8 mouse cellular contexts compared by ENCODE assay signal in genomic region chr10:10177037-10177436, GRCm38 (mm10).
DNase-seq lines count a peak whose midpoint lies in the region; ATAC-seq and TF ChIP-seq lines count a peak whose summit lies in the region.
"Not testable (repeated sequence)": the region's sequence is repeated elsewhere in the genome, so short reads cannot be mapped to it uniquely, and the experiment has no call there.

No protein-coding gene starts in this region.

- not testable (repeated sequence) for H3K9ac ChIP-seq in liver, embryonic 11.5 days (ENCODE audit: low read depth, low read length); liver, embryonic 12.5 days; liver, embryonic 13.5 days; liver, embryonic 14.5 days (replicated peaks)

- H3K9me3 ChIP-seq in liver, embryonic 11.5 days (ENCODE audit: control insufficient read depth, low read length); liver, embryonic 12.5 days (replicated peaks); liver, embryonic 13.5 days (replicated peaks); liver, embryonic 14.5 days (ENCODE audit: control insufficient read depth, low read length): not testable (repeated sequence)

- TF ChIP-seq EP300 in liver, embryonic 14.5 days (IDR thresholded peaks at IDR 0.05; ENCODE audit: low read depth) = peak; percentile 22; the same call in 1 of the 2 replicates

- not testable (repeated sequence) for H3K4me2 ChIP-seq in liver, embryonic 11.5 days; liver, embryonic 13.5 days; liver, embryonic 14.5 days (ENCODE audit: low read depth)
- peak overlapping the region; percentile 36 for H3K4me2 ChIP-seq in liver, embryonic 12.5 days

- not testable (repeated sequence) for H3K27me3 ChIP-seq in liver, embryonic 11.5 days (replicated peaks; ENCODE audit: control insufficient read depth, insufficient read depth, low read length); liver, embryonic 12.5 days (replicated peaks); liver, embryonic 13.5 days; liver, embryonic 14.5 days (ENCODE audit: control insufficient read depth, insufficient read depth, low read length)

- not testable (repeated sequence) for H3K36me3 ChIP-seq in liver, embryonic 11.5 days (ENCODE audit: control insufficient read depth, insufficient read depth, low read length); liver, embryonic 12.5 days; liver, embryonic 13.5 days; liver, embryonic 14.5 days (replicated peaks; ENCODE audit: control insufficient read depth, insufficient read depth, low read depth)

- WGBS in liver, embryonic 11.5 days = 49% methylated on average over 3 of the region's 3 CpGs
- 33% methylated on average over 3 of the region's 3 CpGs for WGBS in liver, embryonic 12.5 days (ENCODE audit: insufficient replicate concordance)
- WGBS in liver, embryonic 13.5 days (ENCODE audit: insufficient replicate concordance) = 23% methylated on average over 3 of the region's 3 CpGs
- WGBS in liver, embryonic 14.5 days (ENCODE audit: insufficient replicate concordance) = 15% methylated on average over 3 of the region's 3 CpGs

- not testable (repeated sequence) for H3K27ac ChIP-seq in liver, embryonic 11.5 days (ENCODE audit: low read depth, low read length); liver, embryonic 12.5 days; liver, embryonic 13.5 days; liver, embryonic 14.5 days

- not testable (repeated sequence) for H3K4me1 ChIP-seq in liver, embryonic 11.5 days (replicated peaks; ENCODE audit: control insufficient read depth, insufficient read depth, low read length); liver, embryonic 14.5 days (replicated peaks; ENCODE audit: control insufficient read depth in 2 of 2, insufficient read depth in 2 of 2, low read length in 1 of 2)
- H3K4me1 ChIP-seq in liver, embryonic 12.5 days = peaks cover 19% of the 10 kb centered on the region
- peaks cover 14% of the 10 kb centered on the region for H3K4me1 ChIP-seq in liver, embryonic 13.5 days (replicated peaks)

- not testable (repeated sequence) for TF ChIP-seq CTCF in liver, embryonic 14.5 days (IDR thresholded peaks at IDR 0.05; ENCODE audit: low read depth)

- ATAC-seq in CD4-positive, CD25-positive, alpha-beta regulatory T cell, adult 4 months = peak; percentile 53
- peak; percentile 32 for ATAC-seq in inflammation-experienced regulatory T-cells, adult 6 months
- peak; percentile 65 for ATAC-seq in liver, embryonic 11.5 days (replicated peaks; ENCODE audit: low FRiP score)
- ATAC-seq in liver, embryonic 12.5 days = peak; percentile 85
- ATAC-seq in liver, embryonic 13.5 days (ENCODE audit: low read depth) = peak; percentile 81
- ATAC-seq in liver, embryonic 14.5 days (ENCODE audit: insufficient read depth) = peak; percentile 48; the same call in 1 of the 2 replicates

- peak; percentile 28 for DNase-seq in CD4-positive, CD25-positive, alpha-beta regulatory T cell, adult 2 months (ENCODE audit: low read depth, low spot score)
- peak; percentile 52 for DNase-seq in liver
- DNase-seq in liver, embryonic 11.5 days (ENCODE audit: low spot score) = not testable (repeated sequence)
- DNase-seq in liver, embryonic 13.5 days = peak; percentile 11
- peak in 1 of 3 experiments; percentile 3 for DNase-seq in liver, embryonic 14.5 days (ENCODE audit: low read depth in 3 of 3, low spot score in 3 of 3)

- H3K4me3 ChIP-seq in liver, embryonic 11.5 days (ENCODE audit: low read depth, low read length); liver, embryonic 12.5 days; liver, embryonic 13.5 days (replicated peaks); liver, embryonic 14.5 days (ENCODE audit: insufficient read depth in 1 of 2, low read depth in 2 of 2, low read length in 2 of 2): not testable (repeated sequence)

Comparison
In these comparisons a context has a peak if more than half of its experiments do, and no peak if none do; other contexts are left out.
1. ATAC-seq: peak in every context shown above with its lines; median percentile 85 in liver, embryonic 12.5 days; 81 in liver, embryonic 13.5 days; 65 in liver, embryonic 11.5 days; 53 in CD4-positive, CD25-positive, alpha-beta regulatory T cell, adult 4 months; 48 in liver, embryonic 14.5 days; 32 in inflammation-experienced regulatory T-cells, adult 6 months.